Mouse (Mus musculus) thymus, postnatal 36 days (tissue): ENCODE data around the gene Samd9l.
"Not testable (repeated sequence)": the region's sequence is repeated elsewhere in the genome, so short reads cannot be mapped to it uniquely, and the experiment has no call there.

Source experiments
- DNase-seq, 2 experiments: peaks; one replicate each; pipeline ENCODE4 v3.0.0; 2022; ENCODE audit warnings: mixed read lengths in 2 of 2

Samd9l gene

DNA sequence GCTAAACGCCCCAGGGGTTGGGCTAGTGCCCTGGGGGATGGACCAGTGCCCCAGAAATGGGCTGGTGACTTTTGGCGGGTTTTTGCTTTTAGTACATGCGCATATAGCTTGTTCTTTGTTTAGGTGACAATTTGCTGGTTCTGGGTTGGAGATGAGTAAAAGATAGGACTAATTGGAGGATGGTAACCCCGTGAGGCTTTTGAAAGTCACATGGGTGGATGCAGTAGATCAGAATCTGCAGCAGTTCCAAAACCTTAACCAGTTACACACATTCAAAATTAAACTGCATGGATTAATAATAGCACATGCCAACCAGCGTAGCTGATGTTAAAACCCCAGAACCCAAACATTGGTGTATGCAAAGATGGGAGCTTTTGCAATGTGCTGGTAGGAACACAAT is 57.9 kb downstream of the Samd9l start:
- no peak for DNase-seq

DNA sequence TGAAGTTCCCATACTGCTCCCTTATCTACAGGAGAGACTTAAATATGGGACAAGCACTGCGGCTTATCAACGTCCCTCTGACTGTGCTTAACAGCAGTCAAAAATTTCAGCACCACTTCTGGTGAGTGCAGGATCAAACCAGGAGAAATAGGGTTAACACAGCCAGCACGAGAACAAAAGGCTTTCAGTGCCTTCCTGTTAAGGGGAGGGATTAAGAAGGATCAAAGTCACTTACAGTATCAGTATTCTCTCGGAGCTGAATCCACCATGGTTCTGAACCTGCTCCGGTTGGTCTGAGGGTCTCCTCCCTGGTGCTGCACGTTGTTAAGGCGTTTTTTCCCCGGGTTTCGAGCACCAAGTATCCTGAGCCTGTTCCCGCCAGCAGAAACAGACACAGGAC is 58.4 kb downstream of the Samd9l start:
- DNase-seq = peak in 1 of 2 experiments; percentile 7

DNA sequence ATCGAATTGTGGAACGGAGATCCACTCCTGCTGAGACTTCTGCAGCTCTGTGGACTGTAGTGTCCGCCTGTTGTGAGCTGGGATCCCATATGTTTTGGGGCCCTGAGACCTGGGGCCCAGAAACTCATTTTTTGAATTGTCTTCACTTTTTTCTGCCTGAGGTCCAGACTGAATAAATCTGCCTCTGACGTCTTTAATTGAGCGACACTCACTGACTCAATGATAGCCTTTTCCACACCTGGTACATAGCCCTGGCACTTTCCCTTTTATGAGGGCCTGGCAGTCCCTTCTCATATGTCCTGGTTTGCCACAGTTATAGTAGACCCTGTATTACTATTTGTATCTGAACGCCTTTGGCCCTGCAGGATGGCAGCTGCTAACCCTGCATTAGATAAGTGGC is 60.2 kb downstream of the Samd9l start:
- not testable (repeated sequence) for DNase-seq
